Mouse (Mus musculus): ENCODE data around the gene Ptger4.
"Not testable (repeated sequence)": the region's sequence is repeated elsewhere in the genome, so short reads cannot be mapped to it uniquely, and the experiment has no call there.

Gene Ptger4

DNA sequence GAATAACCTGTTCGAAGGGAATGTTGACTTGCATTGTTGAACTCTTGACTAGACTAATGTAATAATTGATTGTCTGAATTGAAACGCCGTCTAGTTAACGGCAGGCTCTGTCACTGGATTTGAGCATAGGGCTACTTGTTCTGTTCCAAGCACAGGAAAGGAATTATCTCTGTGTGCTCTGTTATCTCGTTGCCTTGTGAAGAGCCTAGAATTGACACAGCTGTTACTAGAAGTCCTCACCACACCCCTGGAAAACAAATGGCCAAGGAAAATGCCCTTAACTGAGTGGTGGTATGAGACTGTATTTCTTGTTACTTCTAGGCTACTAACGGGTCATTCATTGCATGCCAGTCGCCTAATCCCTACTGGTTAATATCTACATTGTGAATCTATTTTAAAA, 5.9 kb downstream of the Ptger4 start:
- no peak for DNase-seq (ENCODE audit: low spot score)

DNA sequence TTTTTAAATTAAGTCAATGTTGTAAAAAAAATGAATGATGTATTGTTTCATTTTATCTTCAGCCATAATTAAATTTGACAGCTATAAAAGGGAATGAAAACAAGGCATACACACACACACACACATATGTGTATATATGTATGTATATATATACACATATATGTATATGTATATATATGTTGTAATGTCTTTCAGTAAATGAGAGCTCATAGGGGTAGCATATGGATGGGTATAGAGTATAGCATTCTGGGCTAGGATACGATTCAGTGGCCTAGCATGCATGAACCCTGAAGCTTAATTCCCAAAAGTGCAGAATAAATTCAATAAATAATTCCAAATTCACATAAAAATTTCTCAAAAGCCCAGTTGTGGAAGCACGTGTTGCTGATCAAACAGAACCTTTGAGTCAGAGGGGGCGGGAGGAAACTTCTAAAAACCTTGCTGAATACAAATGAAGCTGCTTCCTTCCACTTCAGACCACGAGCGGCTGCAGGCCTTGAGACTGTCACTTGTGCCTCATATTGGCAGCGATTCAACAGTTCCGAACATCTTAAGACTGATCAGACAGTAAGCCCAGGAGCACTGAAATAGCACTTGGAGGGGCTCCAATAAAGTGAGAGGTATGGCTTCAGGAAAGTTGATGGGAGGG, 6.9 kb downstream of the Ptger4 start:
- DNase-seq (ENCODE audit: low spot score), result no peak

DNA sequence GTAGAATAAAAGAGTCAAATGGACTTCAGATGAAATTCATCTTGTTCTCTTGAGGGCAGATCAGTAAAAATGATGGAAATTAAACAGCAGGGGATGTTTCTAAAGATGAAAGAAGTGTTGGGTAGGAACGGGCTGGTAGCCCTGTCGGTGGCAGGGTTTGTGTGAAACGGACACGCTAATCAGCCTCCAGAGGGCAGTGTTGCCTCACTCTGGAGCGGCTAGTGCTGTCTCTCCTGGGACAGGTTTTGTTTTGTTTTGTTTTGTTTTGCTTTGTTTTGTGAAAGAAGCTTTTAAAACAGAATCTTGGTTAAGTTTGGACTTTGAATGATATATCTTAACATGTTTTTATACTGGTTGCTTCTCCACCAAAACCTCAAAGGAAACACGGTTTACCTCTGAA, 7.4 kb downstream of the Ptger4 start:
- peak; percentile 48 for DNase-seq (ENCODE audit: low spot score)

DNA sequence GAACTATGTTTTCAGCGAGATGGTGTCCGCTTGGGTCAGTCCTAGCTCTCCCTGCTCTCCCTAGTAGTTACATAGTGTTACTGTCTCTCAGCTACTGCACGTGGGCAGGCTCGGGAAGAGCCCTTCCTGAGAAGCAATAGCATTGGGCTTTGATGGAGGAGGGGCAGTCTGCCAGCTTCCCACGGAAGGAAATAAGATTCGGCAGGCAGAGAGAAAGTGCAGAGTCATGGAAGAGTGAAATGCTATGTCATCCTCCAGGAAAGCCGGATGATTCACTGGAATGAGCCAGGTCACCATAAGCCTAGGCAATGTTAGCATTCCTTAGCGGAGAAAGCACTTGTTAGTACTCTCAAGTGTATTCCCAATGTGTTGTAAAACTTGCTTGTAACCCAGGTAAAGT, 8.5 kb downstream of the Ptger4 start:
- no peak for DNase-seq (ENCODE audit: low spot score)

GRCm38 (mm10) chr15:5234659-5235058, 9.3 kb downstream of the Ptger4 start:
- no peak for DNase-seq (ENCODE audit: low spot score)

DNA sequence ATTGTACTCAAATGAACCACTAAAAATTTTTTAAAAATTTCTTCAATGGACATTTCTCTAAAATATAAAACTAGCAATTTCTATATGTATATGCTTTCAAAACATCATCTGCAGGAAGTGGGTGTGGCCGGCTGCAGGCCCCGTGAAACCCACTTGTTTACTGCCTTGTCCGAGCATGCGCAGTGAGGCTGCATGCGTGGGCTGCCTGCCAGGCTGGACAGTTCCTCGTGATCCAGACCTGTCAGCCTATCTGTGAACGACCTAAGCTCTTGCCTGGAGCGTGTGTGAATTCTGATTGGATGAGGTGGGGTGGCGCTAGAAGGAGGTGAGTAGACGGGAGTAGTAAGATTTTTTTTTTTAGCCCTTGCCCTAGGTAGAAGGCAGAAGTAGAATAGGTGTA, 13.2 kb downstream of the Ptger4 start:
- DNase-seq (ENCODE audit: low spot score), result not testable (repeated sequence)

GRCm38 (mm10) chr15:5220491-5220890, 23.5 kb downstream of the Ptger4 start:
- no peak for DNase-seq (ENCODE audit: low spot score)

DNA sequence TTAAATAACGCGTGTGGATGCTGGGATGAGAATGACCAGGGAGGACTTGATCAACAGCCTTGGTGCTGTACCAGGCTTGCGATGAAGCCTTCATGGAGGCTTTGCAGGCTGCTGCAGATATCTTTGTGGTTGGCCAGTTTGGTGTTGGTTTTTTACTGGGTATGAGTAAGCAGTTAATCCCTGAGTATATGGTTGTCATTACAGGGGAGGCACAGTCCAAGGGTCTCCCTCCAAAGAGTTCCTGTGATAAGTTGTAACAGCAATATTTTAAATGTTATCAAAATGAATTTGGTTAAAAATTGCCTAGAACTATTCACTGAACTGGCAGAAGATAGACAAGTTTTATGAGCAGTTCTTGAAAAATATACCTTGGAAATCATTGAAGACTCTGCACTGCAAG, 34.9 kb downstream of the Ptger4 start:
- DNase-seq (ENCODE audit: low spot score), result no peak

GRCm38 (mm10) chr15:5205222-5205621, 38.8 kb downstream of the Ptger4 start:
- DNase-seq (ENCODE audit: low spot score), result no peak

DNA sequence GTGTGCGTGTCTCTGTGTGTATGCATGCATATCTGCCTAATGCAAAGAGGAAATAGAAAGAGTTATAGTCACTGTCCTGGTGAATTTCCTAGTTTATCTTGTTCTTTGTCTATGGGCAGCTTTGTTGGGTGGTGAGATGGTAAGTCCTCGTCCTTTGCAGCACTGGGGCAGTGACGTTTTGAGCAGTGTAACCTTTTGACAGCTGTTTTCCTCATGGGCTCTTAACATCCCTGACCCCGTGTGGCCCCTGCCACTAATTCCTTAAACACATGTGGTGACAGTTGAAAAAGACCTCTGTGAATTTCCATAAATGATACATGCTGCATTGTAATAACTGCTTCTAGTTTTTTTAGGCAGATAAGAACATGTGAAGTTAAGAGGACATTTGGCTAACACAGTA, 47.3 kb downstream of the Ptger4 start:
- no peak for DNase-seq (ENCODE audit: low spot score)

- DNase-seq (ENCODE audit: low spot score), result no peak
Observed at GRCm38 (mm10) chr15:5195987-5196514, 47.9 kb downstream of the Ptger4 start.

- DNase-seq (ENCODE audit: low spot score), result no peak
Observed at GRCm38 (mm10) chr15:5194931-5195330, 49.1 kb downstream of the Ptger4 start.

DNA sequence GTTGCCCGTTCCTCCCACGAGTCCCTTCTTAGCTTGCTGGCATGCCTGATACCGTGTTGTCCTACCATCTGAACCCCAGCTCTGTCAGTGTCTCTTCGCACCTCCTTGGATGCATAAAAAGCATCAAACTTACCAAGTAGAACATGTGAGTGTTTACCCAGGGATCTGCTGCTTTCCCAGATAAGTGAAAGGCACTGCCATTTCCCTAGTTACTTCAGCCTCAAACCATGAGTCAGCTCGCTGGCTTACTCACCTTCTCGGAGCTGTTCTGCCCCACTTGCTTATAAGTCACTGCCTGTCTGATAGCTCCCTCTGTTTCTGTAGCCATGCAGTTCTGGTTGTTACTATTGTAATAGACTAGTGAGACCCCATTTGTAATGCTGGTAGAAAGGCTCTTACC, 49.5 kb downstream of the Ptger4 start:
- DNase-seq (ENCODE audit: low spot score), result no peak

GRCm38 (mm10) chr15:5193833-5194232, 50.2 kb downstream of the Ptger4 start:
- no peak for DNase-seq (ENCODE audit: low spot score)

DNA sequence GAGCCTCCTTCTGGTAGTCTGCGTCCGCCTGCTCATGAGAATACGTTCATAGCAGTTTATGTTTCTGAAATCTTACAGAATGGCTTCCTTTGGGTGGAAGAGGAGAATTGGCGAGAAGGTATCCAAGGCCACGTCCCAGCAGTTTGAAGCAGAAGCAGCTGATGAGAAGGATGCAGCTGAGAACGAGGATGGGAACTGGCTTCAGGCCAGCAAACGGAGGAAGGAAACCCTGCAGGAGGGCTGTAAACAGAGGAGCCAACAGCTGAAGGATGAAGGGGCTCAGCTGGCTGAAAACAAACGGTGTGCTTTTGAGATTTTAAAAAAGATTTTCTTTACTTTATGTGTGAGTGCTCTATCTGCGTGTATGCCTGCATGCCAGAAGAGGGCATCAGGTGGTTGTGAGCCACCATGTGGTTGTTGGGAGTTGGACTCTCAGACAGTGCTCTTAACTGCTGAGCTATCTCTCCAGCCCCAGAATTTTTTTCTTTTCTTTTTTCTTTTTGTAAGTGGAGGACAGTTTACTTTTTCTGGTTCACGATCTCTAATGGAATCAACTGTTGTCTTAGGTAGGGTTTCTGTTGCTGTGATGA, 54.4 kb downstream of the Ptger4 start:
- no peak for DNase-seq (ENCODE audit: low spot score)

DNA sequence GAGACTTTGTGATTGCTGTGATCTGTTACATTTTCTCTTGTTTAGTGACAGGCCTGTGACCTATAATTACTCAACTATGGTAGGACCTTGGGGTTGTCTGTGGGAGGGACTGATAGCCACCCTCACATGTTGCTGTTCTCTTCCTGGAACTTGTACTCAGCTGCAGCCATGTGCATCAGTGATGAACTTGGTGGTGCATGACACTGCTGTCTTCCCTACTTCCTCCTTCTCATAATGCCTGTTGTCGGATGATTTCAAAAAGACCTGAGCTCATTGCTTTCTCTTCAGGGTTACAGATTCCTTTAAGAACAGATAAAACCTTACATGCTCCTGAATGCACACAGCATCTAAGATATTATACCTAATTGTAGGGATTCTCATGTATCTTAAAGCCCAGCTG, 56.0 kb downstream of the Ptger4 start:
- DNase-seq (ENCODE audit: low spot score), result no peak

DNA sequence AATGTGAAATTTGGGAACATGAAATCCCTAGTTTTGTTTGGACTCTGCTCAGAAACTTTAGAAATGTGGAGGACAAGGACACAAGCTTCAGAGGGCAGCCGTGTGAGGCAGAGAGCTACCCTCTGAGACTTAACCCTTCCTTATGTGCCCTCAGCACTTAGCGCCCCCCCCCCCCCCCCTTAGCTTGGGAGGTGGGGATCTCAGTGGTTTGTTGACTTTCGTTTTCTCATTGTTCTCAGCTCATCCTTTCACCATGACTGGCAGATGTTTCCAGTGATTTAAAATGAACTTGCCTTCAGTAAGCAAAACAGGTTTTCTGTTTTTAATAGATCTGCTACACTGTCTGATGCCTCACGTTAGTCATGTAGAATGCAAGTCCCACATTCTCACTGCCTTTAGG, 56.9 kb downstream of the Ptger4 start:
- no peak for DNase-seq (ENCODE audit: low spot score)

DNA sequence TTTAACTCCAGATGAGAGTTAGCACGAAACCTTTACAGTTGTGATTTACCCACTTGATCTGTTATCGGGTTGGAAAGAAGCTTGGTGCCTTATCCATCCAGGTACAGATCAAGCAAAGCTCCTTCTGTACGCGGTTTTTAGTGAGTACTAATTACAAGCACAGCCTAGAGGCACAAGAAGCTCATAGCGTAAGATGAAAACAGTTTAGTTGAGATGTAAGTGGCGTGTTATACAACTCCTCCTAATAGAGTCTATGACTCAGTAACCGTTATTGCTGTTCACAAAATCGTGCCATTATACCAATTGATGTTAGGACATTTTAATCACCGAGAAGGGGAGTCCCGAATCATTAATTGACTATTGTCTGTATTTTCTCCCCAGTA, 57.7 kb downstream of the Ptger4 start:
- no peak for DNase-seq (ENCODE audit: low spot score)

DNA sequence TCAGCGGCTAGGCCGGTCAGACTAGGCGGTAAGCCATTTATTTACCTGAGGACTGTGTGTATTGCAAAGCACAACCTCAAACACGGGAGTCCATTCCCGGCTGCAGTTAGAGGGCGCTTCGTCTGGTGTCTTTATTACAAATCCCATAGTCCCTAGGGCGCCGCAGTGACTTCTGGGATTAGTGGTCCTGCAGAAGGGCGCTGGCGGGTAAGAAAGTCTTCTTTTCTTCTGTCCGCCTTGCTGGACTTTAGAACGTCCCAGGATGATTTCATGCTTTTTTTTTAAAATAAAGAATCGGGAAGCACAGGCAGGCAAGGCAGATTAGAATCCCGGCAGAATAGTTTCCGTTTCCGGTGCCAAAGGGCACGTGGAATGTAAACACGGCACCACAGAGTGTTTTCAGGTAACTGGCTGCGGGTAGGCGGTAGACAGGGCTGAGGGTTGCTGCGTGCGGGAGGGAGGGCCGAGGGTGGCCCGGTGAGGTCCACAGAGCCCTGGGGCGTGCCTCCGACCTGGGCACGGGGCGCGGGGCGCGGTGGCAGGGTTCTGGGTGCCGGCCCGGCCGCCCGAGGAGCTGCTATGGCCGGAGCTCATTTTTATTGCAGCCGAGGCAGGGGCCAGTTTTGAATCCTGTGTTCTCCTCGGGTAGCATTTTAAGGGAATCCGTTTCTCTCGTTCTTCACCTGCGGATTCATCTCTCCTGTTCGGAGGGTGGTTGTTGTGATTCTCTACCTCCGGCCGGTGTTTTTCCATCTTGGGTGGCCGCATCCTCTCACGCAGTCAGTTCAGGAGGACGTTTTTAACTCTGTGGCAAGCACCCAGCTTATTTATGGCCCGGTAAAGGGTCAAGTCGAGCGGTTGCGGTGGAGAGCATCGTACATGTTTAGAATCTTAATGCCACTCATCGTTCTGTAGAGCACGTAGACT, 58.4 kb downstream of the Ptger4 start, which contains the start of gene Ttc33:
TSS of gene Ttc33 (plus strand) at position 160 of the 927 bp plus-strand sequence.
- DNase-seq (ENCODE audit: low spot score), result peak; percentile 58

GRCm38 (mm10) chr15:5184668-5185330, 59.2 kb downstream of the Ptger4 start:
- DNase-seq (ENCODE audit: low spot score), result no peak

- no peak for DNase-seq (ENCODE audit: low spot score)
Observed at GRCm38 (mm10) chr15:5173217-5173820, 70.7 kb downstream of the Ptger4 start.

Measured in ovary, adult 18-20 months (tissue).